Mouse (Mus musculus) embryonic facial prominence, embryonic 10.5 days (tissue): Measurements from ENCODE around the gene Arhgef12. TPM values are rescaled to one million over a fixed set of nuclear protein-coding genes. Genes with fewer than 3 reads are reported as not detected.

ENCODE experiments used
- DNase-seq: peaks from one replicate; pipeline ENCODE4 v3.0.0-alpha.2; 2017; ENCODE audit warnings: low spot score
- H3K27ac ChIP-seq: fragments of 300-500 bp; sonication (generic); replicated peaks from 2 replicates; pipeline ENCODE4 v1.5.1; 2016; ENCODE audit warnings: mild to moderate bottlenecking
- H3K27me3 ChIP-seq: fragments of 300-500 bp; sonication (generic); replicated peaks from 2 replicates; pipeline ENCODE4 v1.6.1; 2016; ENCODE audit warnings: low read depth, mild to moderate bottlenecking; ENCODE audit not compliant: poor library complexity, severe bottlenecking
- H3K36me3 ChIP-seq: fragments of 300-500 bp; sonication (generic); replicated peaks from 2 replicates; pipeline ENCODE4 v1.6.1; 2016; ENCODE audit warnings: mild to moderate bottlenecking, moderate library complexity
- H3K4me1 ChIP-seq: fragments of 300-500 bp; sonication (generic); 2 replicates; pipeline ENCODE4 v1.6.1; 2016
- H3K4me3 ChIP-seq: fragments of 300-500 bp; sonication (generic); 2 replicates; pipeline ENCODE4 v1.5.1; 2016; ENCODE audit warnings: mild to moderate bottlenecking, moderate library complexity
- H3K9me3 ChIP-seq: fragments of 300-500 bp; sonication (generic); 2 replicates; pipeline ENCODE4 v1.6.1; 2016; ENCODE audit warnings: mild to moderate bottlenecking
- WGBS: fragments of 180-500 bp; shearing (Covaris S2); methylation state at CpG from one replicate; pipeline ENCODE4 v1.1.7; 2016; 5-methylcytosine and 5-hydroxymethylcytosine counted together
- polyA plus RNA-seq: library from polyadenylated mRNA; unstranded; fragments of >200 nt; fragmentation: Nextera tagmentation; extraction: Ambion mirVana; gene quantifications from 2 replicates; pipeline ENCODE4 v1.2.1, GENCODE M21; 2016

Gene Arhgef12
- polyA plus RNA-seq, 1 experiment from 2014 or later, result 9.3 TPM

DNA sequence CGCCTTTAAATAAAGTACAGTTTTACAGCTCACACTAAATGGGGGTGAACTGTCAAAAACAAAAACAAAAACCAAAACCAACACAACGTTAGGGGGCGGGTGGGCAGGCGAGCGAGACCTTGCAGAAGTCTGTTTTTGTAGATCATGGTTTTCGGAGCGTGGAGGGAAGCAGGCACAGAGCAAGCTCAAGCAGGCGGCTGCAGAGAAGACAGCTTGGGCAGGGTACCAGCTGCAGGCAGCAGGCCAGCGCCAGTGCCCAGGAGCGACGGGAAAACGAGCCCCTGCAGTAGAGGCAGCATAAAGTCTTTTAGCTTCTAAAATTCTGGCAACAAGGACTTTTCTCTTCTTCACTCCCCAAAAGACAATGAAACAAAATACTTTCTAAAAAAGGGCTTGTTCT is 142.7 kb downstream of the Arhgef12 start:
- 90% methylated on average over 12 of the region's 12 CpGs for WGBS

GRCm38 (mm10) chr9:42962506-42962905 is 144.5 kb downstream of the Arhgef12 start:
- Histone ChIP-seq H3K9me3 (no peaks in the 10 kb centered on the region), H3K4me1 (0 out of 2 replicates have a peak, but pooled peaks cover 4% of the 10 kb centered on the region), H3K36me3 (peaks cover 17% of the 10 kb centered on the region), H3K4me3 (no peak overlapping the region), H3K27me3 (no peaks in the 10 kb centered on the region), H3K27ac (no peak overlapping the region)
- no peak for DNase-seq
- WGBS, result 84% methylated on average over 6 of the region's 6 CpGs

More for the DNA sequence above, 142.7 kb downstream of the Arhgef12 start:
- H3K27me3 ChIP-seq, result no peaks in the 10 kb centered on the region
- H3K9me3 ChIP-seq, result no peaks in the 10 kb centered on the region
- no peak overlapping the region for H3K27ac ChIP-seq
- no peak overlapping the region for H3K4me3 ChIP-seq
- 0 out of 2 replicates have a peak, but pooled peaks cover 4% of the 10 kb centered on the region for H3K4me1 ChIP-seq
- no peak for DNase-seq
- peaks cover 35% of the 10 kb centered on the region for H3K36me3 ChIP-seq

DNA sequence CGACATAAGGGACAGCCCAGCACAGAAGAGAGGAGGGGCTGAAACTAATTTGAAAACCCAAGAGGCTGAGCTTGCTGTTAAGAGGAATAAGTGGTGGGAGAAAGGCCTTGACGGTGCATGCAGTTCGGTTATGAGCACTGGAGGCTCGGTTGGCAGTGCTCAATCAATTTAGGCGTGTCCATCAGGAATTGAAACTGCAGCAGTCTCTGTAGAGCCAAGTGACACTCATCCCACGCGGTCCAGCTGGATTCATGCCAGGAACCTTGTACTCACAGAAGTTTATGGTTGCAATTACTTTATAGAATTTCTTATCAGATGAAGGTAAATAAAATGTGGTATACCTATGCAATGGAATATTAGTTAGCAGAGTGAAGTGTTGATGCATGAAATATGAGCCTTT is 148.6 kb downstream of the Arhgef12 start:
- no peaks in the 10 kb centered on the region for H3K27me3 ChIP-seq
- DNase-seq, result no peak
- no peaks in the 10 kb centered on the region for H3K36me3 ChIP-seq
- H3K4me1 ChIP-seq, result 0 out of 2 replicates have a peak, but pooled peaks cover 4% of the 10 kb centered on the region
- H3K27ac ChIP-seq, result no peak overlapping the region
- H3K9me3 ChIP-seq, result no peaks in the 10 kb centered on the region
- H3K4me3 ChIP-seq, result no peak overlapping the region
- 83% methylated on average over 7 of the region's 7 CpGs for WGBS

GRCm38 (mm10) chr9:42948381-42948780 is 158.7 kb downstream of the Arhgef12 start:
- Histone ChIP-seq H3K36me3 (no peaks in the 10 kb centered on the region), H3K4me1 (peaks cover 13% of the 10 kb centered on the region), H3K4me3 (no peak overlapping the region), H3K27me3 (peaks cover 27% of the 10 kb centered on the region), H3K27ac (no peak overlapping the region; the same call in 1 of the 2 replicates), H3K9me3 (no peaks in the 10 kb centered on the region)
- 43% methylated on average over 1 of the region's 1 CpGs for WGBS
- DNase-seq, result no peak

- H3K27me3 ChIP-seq, result peaks cover 58% of the 10 kb centered on the region
- peaks cover 35% of the 10 kb centered on the region for H3K4me1 ChIP-seq
- H3K4me3 ChIP-seq, result 0 out of 2 replicates have a peak overlapping the region, but pooled peaks have one; percentile 88
- no peaks in the 10 kb centered on the region for H3K9me3 ChIP-seq
- no peaks in the 10 kb centered on the region for H3K36me3 ChIP-seq
- 72% methylated on average over 7 of the region's 7 CpGs for WGBS
- no peak for DNase-seq
- no peak overlapping the region for H3K27ac ChIP-seq
Observed at GRCm38 (mm10) chr9:42945174-42945573, 161.9 kb downstream of the Arhgef12 start.

DNA sequence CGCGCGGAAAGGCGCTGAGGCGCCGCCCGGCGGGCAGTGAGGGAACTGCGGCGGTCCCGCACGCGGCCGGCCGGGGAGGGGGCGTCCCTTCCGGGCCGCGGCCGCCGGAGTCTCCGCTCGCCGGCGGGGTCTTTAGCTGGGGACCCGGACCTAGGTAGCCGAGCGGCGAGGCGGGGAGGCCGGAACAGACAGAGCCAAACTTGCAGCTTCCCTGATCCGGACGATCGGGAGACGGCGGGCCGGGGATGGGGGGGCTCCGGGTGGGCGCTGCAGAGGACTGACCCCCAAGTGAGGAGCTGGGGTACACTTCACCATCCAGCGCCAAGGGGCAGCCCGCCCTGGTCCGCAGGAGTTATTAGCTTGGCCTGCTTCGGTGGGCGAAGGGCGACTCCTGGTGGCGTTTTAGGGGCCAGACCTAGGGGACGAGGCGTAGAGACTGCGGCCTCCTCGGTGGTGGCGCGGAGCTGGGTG is 162.5 kb downstream of the Arhgef12 start:
- WGBS, result under 1% methylated on average over 52 of the region's 52 CpGs
- Histone ChIP-seq H3K4me3 (peak overlapping the region; percentile 88), H3K36me3 (no peaks in the 10 kb centered on the region), H3K4me1 (peaks cover 35% of the 10 kb centered on the region), H3K9me3 (no peaks in the 10 kb centered on the region), H3K27ac (peak overlapping the region; percentile 86), H3K27me3 (peaks cover 64% of the 10 kb centered on the region)
- peak; percentile 93 for DNase-seq

DNA sequence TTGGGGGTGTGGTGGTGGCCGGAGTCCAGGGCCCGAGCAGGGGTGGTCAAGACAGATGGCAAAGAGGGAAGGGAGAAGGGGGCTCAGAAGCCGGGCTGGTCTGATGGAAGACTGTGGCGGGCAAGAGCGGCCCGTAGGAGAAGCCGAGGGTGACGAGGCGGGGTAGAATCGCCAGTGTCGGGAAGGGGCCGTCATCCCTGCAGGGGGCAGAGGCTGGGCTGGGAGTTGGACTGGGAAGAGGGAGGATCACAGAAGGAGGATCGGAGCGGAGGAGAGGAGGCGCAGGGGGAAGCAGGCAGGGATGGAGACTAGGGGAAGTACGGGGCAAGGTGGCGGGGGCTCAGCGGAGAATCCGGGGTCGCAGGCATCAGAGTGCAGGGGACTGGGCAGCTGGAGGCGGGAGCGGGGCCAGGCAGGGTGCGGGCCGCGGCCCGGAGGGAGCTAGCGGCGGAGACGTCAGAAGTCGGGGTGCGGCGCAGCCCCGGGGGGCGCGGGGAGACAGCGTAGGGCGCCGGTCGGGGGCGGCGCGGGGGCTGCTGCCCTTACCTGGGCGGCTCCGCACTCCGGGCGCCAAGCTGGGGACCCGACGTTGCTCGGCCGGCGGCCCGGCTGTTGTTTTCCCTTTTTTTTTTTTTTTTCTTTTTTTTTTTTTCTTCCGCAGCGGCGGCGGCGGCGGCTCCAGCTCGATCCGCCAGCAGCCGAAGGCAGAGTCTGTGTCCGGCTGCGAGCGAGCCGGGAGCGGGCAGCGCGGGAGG is 163.1 kb downstream of the Arhgef12 start, which contains the start of gene Grik4:
TSS of gene Grik4 (minus strand) at position 713 of the 755 bp plus-strand sequence.
- 1% methylated on average over 68 of the region's 68 CpGs for WGBS
- Histone ChIP-seq H3K4me1 (peaks cover 35% of the 10 kb centered on the region), H3K27me3 (peaks cover 70% of the 10 kb centered on the region), H3K4me3 (peak within 1 kb of the TSS; percentile 88), H3K27ac (peak within 1 kb of the TSS; percentile 86), H3K36me3 (no peaks in the 10 kb centered on the region), H3K9me3 (no peaks in the 10 kb centered on the region)
- DNase-seq, result peak; percentile 60

GRCm38 (mm10) chr9:42943057-42943529 is 163.9 kb downstream of the Arhgef12 start:
- Histone ChIP-seq H3K4me3 (peak overlapping the region; percentile 88), H3K27me3 (peaks cover 75% of the 10 kb centered on the region), H3K9me3 (no peaks in the 10 kb centered on the region), H3K27ac (peak overlapping the region; percentile 86; the same call in 1 of the 2 replicates), H3K4me1 (peaks cover 32% of the 10 kb centered on the region), H3K36me3 (no peaks in the 10 kb centered on the region)
- WGBS, result 4% methylated on average over 9 of the region's 9 CpGs
- peak; percentile 42 for DNase-seq

GRCm38 (mm10) chr9:42942148-42942547 is 164.9 kb downstream of the Arhgef12 start:
- Histone ChIP-seq H3K27me3 (peaks cover 80% of the 10 kb centered on the region), H3K9me3 (no peaks in the 10 kb centered on the region), H3K4me3 (no peak overlapping the region), H3K36me3 (no peaks in the 10 kb centered on the region), H3K27ac (no peak overlapping the region), H3K4me1 (peaks cover 34% of the 10 kb centered on the region)
- 50% methylated on average over 4 of the region's 4 CpGs for WGBS
- DNase-seq, result no peak

DNA sequence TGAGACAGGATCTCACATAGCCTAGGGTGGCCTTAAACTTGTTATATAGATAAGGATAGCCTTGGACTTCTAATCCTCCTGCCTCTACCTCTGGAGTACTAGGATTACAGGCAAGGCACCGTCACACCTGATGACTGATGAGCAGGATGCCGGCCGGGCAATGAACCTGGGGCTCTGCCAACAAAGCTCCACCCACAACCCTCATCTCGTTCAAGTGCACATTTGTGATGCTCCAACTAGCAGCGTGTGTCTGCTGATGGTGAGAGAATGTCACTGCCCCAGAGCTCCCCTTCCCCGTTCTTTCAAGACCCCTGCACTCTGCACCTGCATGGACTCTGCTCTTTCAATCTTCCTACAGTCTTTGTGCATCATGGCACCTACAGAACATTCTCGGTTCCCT is 174.9 kb downstream of the Arhgef12 start:
- H3K4me1 ChIP-seq, result peaks cover 36% of the 10 kb centered on the region
- H3K27me3 ChIP-seq, result peaks cover 68% of the 10 kb centered on the region
- H3K9me3 ChIP-seq, result no peaks in the 10 kb centered on the region
- H3K27ac ChIP-seq, result no peak overlapping the region
- DNase-seq, result no peak
- H3K36me3 ChIP-seq, result no peaks in the 10 kb centered on the region
- 74% methylated on average over 7 of the region's 7 CpGs for WGBS
- no peak overlapping the region for H3K4me3 ChIP-seq

GRCm38 (mm10) chr9:42927498-42927897 is 179.5 kb downstream of the Arhgef12 start:
- Histone ChIP-seq H3K4me1 (peaks cover 34% of the 10 kb centered on the region), H3K36me3 (no peaks in the 10 kb centered on the region), H3K27ac (no peak overlapping the region), H3K9me3 (no peaks in the 10 kb centered on the region), H3K4me3 (no peak overlapping the region), H3K27me3 (peaks cover 35% of the 10 kb centered on the region)
- peak; percentile 40 for DNase-seq
- WGBS, result 69% methylated on average over 10 of the region's 10 CpGs

GRCm38 (mm10) chr9:42926564-42926963 is 180.5 kb downstream of the Arhgef12 start:
- H3K27ac ChIP-seq, result no peak overlapping the region
- WGBS, result 83% methylated on average over 6 of the region's 6 CpGs
- H3K4me1 ChIP-seq, result peaks cover 40% of the 10 kb centered on the region
- H3K9me3 ChIP-seq, result no peaks in the 10 kb centered on the region
- DNase-seq, result no peak
- no peak overlapping the region for H3K4me3 ChIP-seq
- peaks cover 29% of the 10 kb centered on the region for H3K27me3 ChIP-seq
- no peaks in the 10 kb centered on the region for H3K36me3 ChIP-seq

- no peak overlapping the region for H3K4me3 ChIP-seq
- WGBS, result 68% methylated on average over 4 of the region's 4 CpGs
- DNase-seq, result no peak
Observed at GRCm38 (mm10) chr9:42921830-42922229, 185.2 kb downstream of the Arhgef12 start.

More at GRCm38 (mm10) chr9:42921830-42922229, 185.2 kb downstream of the Arhgef12 start:
- Histone ChIP-seq H3K36me3 (no peaks in the 10 kb centered on the region), H3K4me1 (peaks cover 31% of the 10 kb centered on the region), H3K27me3 (peaks cover 18% of the 10 kb centered on the region; the same call in 1 of the 2 replicates), H3K9me3 (no peaks in the 10 kb centered on the region), H3K27ac (no peak overlapping the region)
